Mouse (Mus musculus) cerebellum, adult 18-20 months (tissue): Measurements from ENCODE around the gene Sapcd2.

Experiments
- DNase-seq, 2 experiments: peaks; one replicate each; pipeline ENCODE4 v3.0.0; 2021

The Sapcd2 gene

GRCm38 (mm10) chr2:25371764-25372643, at the start of gene Sapcd2:
TSS of gene Sapcd2 (plus strand) at chr2:25372321.
- peak; percentile 88 to 91 for DNase-seq

- no peak for DNase-seq
Measured at GRCm38 (mm10) chr2:25326036-25326435, 46.1 kb upstream of the Sapcd2 start.

GRCm38 (mm10) chr2:25328440-25328839, 43.7 kb upstream of the Sapcd2 start:
- peak; percentile 69 to 70 for DNase-seq

GRCm38 (mm10) chr2:25331470-25331869, 40.7 kb upstream of the Sapcd2 start:
- no peak for DNase-seq

DNA sequence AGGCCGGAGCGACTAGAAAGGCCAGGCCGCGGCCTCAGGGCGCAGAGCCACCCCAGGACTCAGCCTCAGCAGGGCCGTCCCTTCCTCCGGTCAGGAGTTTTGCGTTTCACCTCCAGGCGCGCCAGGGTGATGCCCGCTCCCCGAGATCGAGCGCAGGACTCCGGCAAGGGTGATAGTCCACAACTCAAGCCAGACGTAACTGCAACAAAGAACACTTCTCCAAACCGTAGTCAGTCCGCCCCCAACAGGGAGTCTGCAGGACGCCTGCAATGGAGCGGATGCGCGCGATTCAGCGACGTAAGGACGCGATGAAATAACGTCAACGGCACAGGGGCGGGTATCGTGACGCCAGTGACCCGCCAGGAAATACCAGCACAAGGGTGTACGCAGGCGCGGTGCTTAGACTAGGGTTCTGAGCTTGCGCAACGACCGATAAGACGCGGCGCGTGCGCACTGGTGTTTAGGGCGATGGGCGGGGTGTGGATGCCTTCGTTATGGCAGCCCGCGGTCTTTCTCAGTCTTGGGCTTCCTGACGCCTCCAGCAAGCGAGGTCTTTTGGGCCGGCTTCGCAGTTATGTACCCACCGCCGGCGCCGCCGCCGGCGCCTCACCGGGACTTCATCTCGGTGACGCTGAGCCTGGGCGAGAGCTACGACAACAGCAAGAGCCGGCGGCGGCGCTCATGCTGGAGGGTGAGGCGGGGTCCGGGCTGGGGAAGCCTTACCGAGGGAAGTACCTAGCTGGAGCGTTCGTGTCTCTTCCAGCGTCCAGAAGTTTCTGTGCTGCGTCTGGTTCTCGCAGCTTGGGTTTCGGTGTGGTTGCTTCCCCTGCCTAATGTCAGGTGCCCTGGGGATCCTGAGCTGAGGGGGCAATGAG, 39.6 kb upstream of the Sapcd2 start, which contains the start of gene Man1b1:
Man1b1 (plus strand) TSS at position 53 of the 875 bp plus-strand sequence.
- DNase-seq, result peak; percentile 99 to 100

- DNase-seq, result no peak
Measured at GRCm38 (mm10) chr2:25333569-25333968, 38.6 kb upstream of the Sapcd2 start.

DNA sequence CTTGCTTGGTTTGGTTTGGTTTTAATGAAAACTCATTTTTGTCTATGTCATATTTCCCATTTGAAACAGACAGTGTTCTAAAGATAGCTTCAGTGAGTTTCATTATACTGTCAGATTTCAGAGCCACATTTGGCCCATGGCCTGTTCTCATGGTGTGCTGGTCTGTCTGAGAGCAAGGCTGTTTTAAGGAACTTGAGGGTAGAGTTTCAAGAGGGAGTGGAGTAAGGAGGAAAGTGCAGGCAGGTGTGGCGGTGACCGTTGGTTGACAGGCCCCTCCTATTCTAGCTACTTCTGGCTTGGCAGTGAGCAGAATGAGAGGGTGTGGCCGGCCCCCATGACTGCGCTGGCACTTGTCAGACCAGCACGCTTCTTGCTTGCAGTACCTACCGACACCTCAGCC, 33.8 kb upstream of the Sapcd2 start:
- no peak for DNase-seq

GRCm38 (mm10) chr2:25348162-25348561, 24.0 kb upstream of the Sapcd2 start:
- DNase-seq, result no peak

DNA sequence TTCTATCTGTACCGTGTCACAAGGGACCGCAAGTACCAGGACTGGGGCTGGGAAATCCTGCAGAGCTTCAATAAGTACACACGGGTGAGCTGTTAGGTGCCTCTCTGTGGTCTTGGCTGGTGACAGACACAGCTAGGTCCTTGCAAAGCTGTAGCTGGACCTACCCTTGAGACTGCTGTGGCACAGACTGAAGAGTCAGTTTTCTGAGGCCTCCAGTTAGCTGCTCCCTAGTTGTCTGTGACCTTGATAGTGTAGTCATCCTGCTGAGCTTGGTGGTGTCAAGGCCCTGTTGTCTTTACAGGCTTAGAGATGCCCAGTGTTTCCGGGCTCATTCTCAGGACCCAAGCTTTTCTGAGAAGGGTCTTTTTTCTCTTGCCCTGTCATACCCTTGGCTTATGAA, 22.6 kb upstream of the Sapcd2 start:
- DNase-seq, result no peak

DNA sequence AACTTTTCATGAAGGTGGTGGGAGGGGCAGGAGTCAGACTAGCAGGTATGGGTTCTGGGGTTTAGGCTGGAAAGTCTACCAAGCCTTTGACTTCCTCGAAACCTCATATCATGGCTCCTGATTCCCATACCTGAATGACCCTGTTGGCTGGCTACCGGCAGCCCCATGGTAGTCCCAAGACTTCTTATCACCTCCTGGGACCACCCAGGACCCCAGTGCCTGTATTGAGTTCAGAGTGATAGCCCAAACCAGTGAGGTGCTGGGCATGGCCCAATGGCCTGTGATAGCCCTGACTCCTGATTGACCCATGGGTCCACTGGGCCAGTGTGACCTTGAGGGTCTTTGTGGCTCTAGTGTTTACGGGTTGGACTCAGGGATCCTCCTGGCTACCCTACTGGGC, 21.4 kb upstream of the Sapcd2 start:
- DNase-seq, result no peak

- DNase-seq, result no peak
Measured at GRCm38 (mm10) chr2:25354211-25354610, 17.9 kb upstream of the Sapcd2 start.

GRCm38 (mm10) chr2:25355419-25356066, 16.6 kb upstream of the Sapcd2 start:
- peak in 1 of 2 experiments; percentile 34 for DNase-seq

GRCm38 (mm10) chr2:25356208-25357079, 15.7 kb upstream of the Sapcd2 start, which contains the start of gene Dpp7:
TSS of gene Dpp7 (minus strand) at chr2:25356359.
- peak; percentile 88 to 93 for DNase-seq

DNA sequence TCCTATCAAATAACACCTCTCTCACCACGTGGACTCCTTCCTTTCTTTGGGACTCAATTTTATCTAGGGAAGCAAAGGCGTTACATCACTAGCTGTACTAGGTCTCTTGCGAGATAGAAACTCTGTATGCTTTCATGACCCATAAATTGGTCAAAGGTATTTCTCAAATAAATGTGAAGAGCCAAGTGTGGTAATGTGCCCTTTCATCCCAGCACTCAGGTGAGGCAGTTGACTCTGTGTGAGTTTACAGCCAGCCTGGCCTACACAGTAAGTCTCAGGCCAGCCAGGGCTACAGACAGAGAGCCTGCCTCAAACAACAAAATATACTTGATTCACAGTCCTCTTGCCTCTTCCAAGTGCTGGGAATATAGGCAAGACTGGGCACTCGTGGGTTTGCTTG, 12.3 kb upstream of the Sapcd2 start:
- no peak for DNase-seq

DNA sequence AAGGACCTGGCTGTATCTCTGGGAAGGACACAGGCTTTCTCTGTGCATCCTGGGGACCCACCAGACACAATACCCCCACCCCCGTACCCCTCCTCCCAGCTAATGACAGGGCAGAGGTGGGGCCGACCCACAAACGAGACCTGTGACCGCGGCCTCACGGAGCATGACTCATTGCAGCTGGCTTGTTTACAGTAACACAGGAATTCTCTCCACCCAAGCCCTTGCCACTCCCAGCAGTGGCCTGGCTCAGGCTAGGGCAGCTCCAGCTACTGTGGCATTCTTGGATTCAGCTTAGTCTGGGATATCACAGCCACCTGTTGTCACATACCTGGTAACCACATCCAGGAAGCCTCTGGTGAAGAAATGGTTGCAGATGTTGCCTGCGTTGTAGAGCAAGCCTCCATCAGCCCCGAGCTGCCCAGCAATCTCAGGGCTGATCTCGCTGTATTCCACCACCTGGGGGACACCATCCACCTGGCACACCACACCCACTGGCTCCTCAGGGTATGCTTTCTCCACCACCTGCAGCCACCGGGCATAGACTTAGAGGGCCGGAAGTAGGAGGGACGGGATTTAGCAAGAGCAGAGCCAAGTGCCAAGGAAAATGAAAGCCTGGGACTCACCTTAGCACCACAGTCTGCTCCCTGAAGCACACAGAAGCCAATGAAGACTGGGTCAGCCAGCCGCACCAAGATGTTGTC, 8.5 kb upstream of the Sapcd2 start:
- DNase-seq, result no peak

DNA sequence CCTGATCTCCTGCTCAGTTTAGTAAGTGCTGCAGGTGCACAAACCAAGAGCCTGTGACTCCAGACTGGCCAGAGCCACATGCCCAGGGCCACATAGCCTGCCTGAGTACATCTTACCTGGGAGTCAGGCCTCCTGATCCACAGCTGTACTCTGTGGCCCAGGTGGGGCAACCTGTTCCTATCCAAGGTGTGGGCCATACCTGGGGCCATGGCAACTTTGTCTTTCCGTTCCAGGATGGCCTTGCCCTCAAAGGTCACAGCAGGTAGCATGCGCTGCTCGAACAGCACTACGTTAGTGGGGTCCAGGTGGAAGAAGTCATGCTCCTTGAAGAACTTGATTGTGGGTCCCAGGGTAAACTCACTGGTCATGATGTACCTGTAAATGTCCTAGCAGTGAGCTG, 7.8 kb upstream of the Sapcd2 start:
- no peak for DNase-seq

DNA sequence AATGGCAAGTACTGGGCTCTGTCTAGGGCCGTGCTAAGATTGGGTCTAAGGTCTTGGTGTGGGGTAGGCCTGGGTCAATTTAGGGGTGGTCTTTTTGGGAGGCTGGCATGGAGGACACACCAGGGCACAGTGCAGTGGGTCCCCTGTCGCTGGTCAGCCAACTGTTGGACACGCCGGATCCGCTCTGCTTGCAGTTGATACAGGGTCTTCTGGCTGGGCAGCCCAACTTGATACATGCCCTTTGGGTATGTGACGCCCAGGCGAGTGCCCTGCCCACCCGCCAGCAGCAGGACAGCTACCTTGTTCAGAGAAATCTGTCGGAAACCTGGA, 7.4 kb upstream of the Sapcd2 start:
- no peak for DNase-seq

DNA sequence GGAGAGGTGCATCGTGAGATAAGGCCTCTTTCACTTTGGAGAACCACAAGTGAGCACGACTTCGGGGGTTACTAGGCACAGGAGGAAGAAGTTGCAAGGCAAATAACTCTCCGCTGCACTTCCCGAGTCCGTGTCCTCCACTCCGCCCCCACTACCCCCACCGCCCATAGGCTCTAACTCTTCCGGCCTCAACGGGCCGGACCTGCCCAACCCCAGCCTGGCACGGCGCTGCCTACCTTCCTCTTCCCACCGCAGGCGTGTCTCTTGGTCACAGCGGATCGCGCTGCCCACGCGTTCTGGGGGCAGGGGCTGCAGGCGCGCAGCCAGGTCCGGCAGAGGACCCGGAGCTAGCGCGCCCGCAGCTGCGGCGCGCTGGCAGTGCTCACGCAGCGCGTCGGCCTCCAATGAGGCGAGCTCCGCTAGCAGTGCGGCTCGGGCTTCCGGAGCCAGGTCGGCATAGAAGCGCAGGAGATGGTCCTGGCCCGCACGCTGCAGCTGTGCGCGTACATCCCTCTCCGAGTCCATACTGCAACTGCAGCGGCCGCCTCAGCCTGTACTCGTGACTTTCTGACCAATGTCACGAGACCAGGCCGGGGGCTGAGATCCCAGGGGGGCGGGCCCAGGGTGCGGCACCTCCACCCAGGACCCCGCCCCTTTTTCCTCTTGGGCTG, 6.9 kb upstream of the Sapcd2 start, which contains the start of gene Uap1l1:
Uap1l1 (minus strand) TSS at position 592 of the 671 bp plus-strand sequence.
- peak; percentile 59 to 62 for DNase-seq

DNA sequence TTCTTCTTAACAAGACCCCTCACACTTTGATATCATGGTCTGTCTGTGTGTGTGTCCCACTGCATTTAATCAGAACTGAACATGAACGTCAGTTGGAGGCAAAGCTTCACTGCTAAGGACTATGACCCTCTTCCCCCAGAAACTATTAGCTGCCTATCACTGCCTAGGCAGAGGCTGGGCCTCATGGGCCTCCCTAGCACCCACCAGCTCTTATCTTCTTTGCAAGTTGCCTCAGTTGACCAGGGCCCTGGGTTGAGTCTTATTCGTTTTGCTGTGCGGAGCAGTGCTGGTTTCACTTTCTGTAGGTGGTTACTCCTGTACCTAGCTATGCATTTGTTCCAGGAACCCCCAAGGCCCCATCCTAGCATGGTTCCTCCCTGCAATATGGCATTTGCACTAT, 2.1 kb upstream of the Sapcd2 start:
- no peak for DNase-seq

DNA sequence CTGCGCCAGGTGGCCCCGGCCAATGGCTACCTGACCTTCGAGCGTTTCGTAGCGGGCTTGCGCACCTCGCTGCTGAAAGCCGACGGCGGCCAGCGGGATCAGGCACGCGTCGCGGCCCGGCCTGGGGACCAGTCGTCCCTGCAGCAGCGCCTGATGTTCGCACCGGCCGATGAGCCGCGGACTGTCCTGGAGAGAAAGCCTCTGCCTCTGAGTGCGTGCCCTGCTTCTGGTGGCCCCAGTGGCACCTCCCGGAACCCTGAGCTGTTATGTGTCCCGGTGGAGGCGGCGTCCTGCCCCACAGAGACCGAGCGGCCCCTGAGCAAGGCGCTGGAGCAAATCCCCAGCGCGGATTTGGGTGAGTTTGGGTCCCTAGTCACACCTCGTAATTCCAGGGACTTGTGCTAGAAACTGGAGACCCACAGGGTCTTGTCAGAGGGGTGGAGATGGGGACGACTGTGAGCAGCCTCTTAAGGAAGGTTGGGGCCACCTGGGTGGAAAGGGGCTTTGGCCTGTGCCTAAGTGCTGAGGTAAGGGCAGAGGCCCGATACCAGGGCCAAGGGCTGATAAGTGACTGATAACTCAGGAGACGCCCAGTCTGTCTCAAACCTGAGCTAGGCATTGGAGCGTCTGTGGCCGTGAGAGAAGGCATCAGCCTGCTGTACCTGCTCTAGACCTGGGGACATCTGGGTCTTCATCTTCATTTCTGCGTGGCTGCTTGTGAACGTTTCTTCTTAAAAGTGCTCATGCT, 697 bp downstream of the Sapcd2 start:
- no peak for DNase-seq
